Mouse (Mus musculus) heart, adult 18-20 months (tissue): Measurements from ENCODE around the gene Hes2. TPM values are rescaled to one million over a fixed set of nuclear protein-coding genes. Genes with fewer than 3 reads are reported as not detected.

Source experiments
- DNase-seq, 2 experiments: peaks; one replicate each; pipeline ENCODE4 v3.0.0; 2021 to 2022; ENCODE audit warnings: mixed read lengths in 1 of 2
- long read RNA-seq, 2 experiments: library from polyadenylated mRNA; stranded (forward); transcript quantifications; one replicate each; pipeline ENCODE4 v2.0.0; 2021
- total RNA-seq, 2 experiments: library from RNA; stranded (reverse); gene quantifications; 2 replicates each; pipeline ENCODE4 v1.2.3; 2021

Gene Hes2
- total RNA-seq = not detected
- long read RNA-seq, experiment 1 = 0 reads
- long read RNA-seq, experiment 2 = 0 reads

- DNase-seq = no peak
These were observed at the start of gene Hes2 for GRCm38 (mm10) chr4:152158585-152159284. TSS of gene Hes2 (plus strand) at chr4:152158867.

- DNase-seq = no peak
These were observed 49.2 kb upstream of the Hes2 start for GRCm38 (mm10) chr4:152109509-152109908.

GRCm38 (mm10) chr4:152110689-152111088 is 48.0 kb upstream of the Hes2 start:
- no peak for DNase-seq

- no peak for DNase-seq
These were observed 46.3 kb upstream of the Hes2 start for GRCm38 (mm10) chr4:152112329-152112728.

- DNase-seq = no peak
These were observed 44.6 kb upstream of the Hes2 start for GRCm38 (mm10) chr4:152114080-152114479.

- no peak for DNase-seq
These were observed 42.6 kb upstream of the Hes2 start, which contains the start of gene Tnfrsf25 for GRCm38 (mm10) chr4:152115921-152116612. TSS of gene Tnfrsf25 (plus strand) at chr4:152115934.

GRCm38 (mm10) chr4:152117538-152117937 is 41.1 kb upstream of the Hes2 start:
- no peak for DNase-seq

GRCm38 (mm10) chr4:152119396-152120292 is 39.0 kb upstream of the Hes2 start:
- DNase-seq = no peak

GRCm38 (mm10) chr4:152120311-152121182 is 38.1 kb upstream of the Hes2 start:
- DNase-seq = no peak

GRCm38 (mm10) chr4:152121183-152121505 is 37.5 kb upstream of the Hes2 start:
- DNase-seq = no peak

- no peak for DNase-seq
These were observed 34.2 kb upstream of the Hes2 start for GRCm38 (mm10) chr4:152124361-152124961.

GRCm38 (mm10) chr4:152125161-152126025 is 33.3 kb upstream of the Hes2 start:
- DNase-seq = peak; percentile 86 to 87

GRCm38 (mm10) chr4:152126026-152126920 is 32.4 kb upstream of the Hes2 start:
- DNase-seq = peak in 1 of 2 experiments; percentile 54

- DNase-seq = no peak
These were observed 30.8 kb upstream of the Hes2 start for GRCm38 (mm10) chr4:152127884-152128283.

GRCm38 (mm10) chr4:152128784-152129183 is 29.9 kb upstream of the Hes2 start:
- no peak for DNase-seq

GRCm38 (mm10) chr4:152129395-152129930 is 29.2 kb upstream of the Hes2 start:
- no peak for DNase-seq

- peak; percentile 72 to 73 for DNase-seq
These were observed 27.7 kb upstream of the Hes2 start for GRCm38 (mm10) chr4:152130771-152131653.
